Mouse (Mus musculus): Measurements from ENCODE around the gene Gm8882. TPM values are rescaled to one million over a fixed set of nuclear protein-coding genes. Genes with fewer than 3 reads are reported as not detected.
"Not testable (repeated sequence)": the region's sequence is repeated elsewhere in the genome, so short reads cannot be mapped to it uniquely, and the experiment has no call there.

The Gm8882 gene
- not detected in 2 replicates for polyA plus RNA-seq (2015; fragmentation: Nextera tagmentation; extraction: Ambion mirVana)

GRCm38 (mm10) chr6:132364034-132364433 is at the start of gene Gm8882:
TSS of gene Gm8882 (minus strand) at chr6:132364134.
- 75% methylated on average over 1 of the region's 1 CpGs for WGBS
- not testable (repeated sequence) for H3K4me1 ChIP-seq (replicated peaks); H3K4me2 ChIP-seq (replicated peaks)

DNA sequence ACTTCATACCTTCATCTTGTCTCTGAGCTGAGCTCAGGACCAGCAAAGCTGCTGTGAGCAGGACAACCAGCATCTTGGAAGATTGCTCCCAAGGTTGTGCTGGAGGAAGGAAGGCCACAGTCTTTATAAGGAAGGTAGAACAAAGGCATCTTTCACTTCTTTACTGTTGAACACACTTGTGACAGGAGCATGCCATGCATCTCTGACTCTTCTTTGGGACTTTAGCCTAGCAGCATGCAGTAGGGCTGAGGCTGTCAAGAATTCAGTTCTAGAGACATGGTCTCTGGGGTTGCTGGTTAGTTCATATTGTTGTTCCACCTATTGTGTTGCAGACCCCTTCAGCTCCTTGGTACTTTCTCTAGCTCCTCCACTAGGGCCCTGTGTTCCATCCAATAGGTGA is 49.3 kb downstream of the Gm8882 start, which contains the start of gene Prpmp5:
TSS of gene Prpmp5 (minus strand) at position 101 of the 400 bp plus-strand sequence.
- H3K4me2 ChIP-seq (replicated peaks); H3K9ac ChIP-seq (replicated peaks); H3K36me3 ChIP-seq; H3K4me1 ChIP-seq (replicated peaks); H3K27ac ChIP-seq; H3K4me3 ChIP-seq (replicated peaks); H3K27me3 ChIP-seq; H3K9me3 ChIP-seq; ATAC-seq: not testable (repeated sequence)

More at GRCm38 (mm10) chr6:132364034-132364433, at the start of gene Gm8882:
- not testable (repeated sequence) for H3K9me3 ChIP-seq; H3K27ac ChIP-seq; H3K27me3 ChIP-seq; ATAC-seq; H3K36me3 ChIP-seq; H3K9ac ChIP-seq (replicated peaks); H3K4me3 ChIP-seq (replicated peaks)

Other genes with a start within 250 kb of the Gm8882 start
- gene Prb1, start 153.6 kb downstream of the Gm8882 start, polyA plus RNA-seq (2015; fragmentation: Nextera tagmentation; extraction: Ambion mirVana) = not detected in 2 replicates
- gene Prpmp5, start 49.4 kb downstream of the Gm8882 start, polyA plus RNA-seq (2015; fragmentation: Nextera tagmentation; extraction: Ambion mirVana) = not detected in 2 replicates
- not detected in 2 replicates for gene Prh1, start 205.7 kb upstream of the Gm8882 start, polyA plus RNA-seq (2015; fragmentation: Nextera tagmentation; extraction: Ambion mirVana)
- gene Prp2, start 231.8 kb upstream of the Gm8882 start, polyA plus RNA-seq (2015; fragmentation: Nextera tagmentation; extraction: Ambion mirVana) = not detected in 2 replicates